Mouse (Mus musculus) right cerebral cortex, postnatal 4 days (tissue): ENCODE measurements around the gene Hdac10.
A peak's percentile ranks its signal among the peaks of the same experiment; 100 is the strongest.

ENCODE experiments used
- DNase-seq: peaks from one replicate; pipeline ENCODE4 v3.0.0-alpha.2; 2022

Hdac10 gene

DNA sequence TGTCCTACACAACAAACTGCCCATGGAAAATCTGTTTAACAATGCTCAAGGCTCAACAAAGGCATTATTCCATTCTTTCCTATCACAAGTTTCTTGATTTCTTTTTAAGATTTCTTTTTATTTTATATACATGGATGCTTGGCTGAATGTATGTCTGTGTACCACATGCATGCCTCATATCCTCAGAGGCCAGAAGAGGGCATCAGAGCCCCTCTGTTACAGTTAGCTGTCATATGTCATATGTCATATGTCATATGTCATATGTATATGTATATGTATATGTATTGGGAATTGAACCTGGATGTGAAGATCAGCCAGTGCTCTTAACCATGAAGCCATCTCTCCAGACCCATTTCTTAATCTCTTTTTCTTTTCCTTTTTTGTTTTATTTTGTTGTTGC, 10.5 kb downstream of the Hdac10 start:
- no peak for DNase-seq

DNA sequence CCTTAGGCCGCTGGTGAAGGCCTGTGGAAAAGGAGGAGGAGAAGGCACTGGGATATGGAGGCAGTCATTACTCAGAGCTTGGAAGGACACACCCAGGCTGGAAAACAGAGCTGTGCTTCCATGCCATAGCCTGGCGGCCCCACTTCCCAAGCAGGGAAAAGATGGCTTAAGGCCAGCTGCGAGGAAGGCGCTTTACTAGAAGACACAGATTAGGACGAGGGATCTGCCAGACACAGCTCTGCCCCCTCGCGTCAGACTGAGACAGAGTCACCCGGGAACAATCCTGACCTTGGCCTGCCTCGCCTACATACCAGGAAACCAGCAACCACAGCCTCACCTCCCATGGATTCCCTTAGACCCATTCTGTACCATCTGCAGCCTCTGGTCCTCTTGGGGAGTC, 18.4 kb downstream of the Hdac10 start:
- no peak for DNase-seq

DNA sequence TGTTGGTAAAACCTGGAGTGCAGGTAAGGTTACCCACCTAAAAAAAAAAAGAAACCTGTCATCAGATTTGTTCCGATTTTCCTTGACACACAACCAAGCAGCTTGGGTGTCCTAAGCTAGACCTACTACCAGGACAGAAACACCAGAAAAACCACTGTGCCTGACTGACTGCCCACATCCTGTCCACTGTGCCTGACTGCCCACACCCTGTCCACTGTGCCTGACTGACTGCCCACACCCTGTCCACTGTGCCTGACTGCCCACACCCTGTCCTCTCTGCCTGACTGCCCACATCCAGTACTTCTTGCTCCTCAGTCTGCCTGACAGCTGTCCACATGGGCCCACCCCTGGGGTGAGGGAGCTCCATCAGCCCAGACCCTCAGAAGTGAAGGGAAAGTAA, 21.5 kb downstream of the Hdac10 start:
- no peak for DNase-seq

DNA sequence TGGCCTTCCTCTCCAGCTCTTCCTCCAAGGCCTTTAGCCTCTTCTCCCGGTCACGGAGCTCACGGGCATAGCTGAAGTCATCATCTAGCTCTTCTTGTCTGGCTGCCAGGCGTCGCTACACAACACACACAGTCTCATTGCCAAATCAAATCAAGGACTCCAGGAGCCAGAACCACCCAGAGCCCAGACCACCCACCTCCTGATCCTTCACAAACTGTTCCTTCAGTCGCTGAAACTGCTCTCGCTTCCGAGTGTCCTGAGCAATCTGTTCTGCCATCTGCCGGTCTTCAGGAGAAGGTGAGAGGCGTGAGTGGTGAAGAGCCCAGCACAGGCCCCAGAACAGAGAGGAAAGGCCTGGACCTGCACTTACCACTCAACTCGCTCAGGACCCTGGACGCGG, 22.4 kb downstream of the Hdac10 start:
- DNase-seq = no peak

DNA sequence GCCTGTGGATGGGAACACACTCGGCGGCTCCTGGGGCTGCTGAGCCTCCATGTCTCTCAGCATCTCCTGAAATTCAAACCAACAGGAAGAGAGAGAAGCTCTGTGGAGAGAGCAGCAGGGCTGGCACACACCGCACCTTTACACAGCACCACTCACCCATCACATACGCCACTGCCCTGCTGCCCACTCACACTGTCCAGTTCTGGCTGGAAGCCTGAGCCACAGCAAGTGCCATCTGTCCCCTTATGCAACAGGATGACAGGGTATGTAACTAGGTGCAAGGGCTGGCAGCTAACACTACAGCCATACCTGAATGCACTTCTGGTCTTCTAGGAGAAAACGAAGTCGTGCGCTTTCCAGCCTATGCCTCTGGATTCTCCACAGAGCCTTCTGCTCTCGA, 24.1 kb downstream of the Hdac10 start:
- DNase-seq = no peak

DNA sequence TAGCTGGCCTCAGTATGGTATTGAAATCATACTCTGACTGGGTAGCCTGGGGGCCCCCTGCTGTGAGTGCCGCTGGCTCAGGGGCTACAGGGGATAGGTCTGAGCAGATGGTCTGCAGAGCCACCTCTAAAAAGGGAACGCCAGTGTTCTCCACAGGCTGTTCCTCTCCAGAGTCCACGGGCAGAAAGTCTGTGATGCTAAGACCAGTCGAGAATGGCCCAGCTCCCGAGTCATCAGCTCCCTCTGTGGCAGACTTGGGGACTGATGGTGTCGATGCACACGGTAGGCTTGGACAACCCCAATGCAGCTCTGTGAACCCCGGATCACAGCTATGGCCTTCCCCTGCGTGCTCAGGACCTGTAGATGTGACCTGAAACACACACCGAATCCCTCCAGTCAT, 24.6 kb downstream of the Hdac10 start:
- no peak for DNase-seq

DNA sequence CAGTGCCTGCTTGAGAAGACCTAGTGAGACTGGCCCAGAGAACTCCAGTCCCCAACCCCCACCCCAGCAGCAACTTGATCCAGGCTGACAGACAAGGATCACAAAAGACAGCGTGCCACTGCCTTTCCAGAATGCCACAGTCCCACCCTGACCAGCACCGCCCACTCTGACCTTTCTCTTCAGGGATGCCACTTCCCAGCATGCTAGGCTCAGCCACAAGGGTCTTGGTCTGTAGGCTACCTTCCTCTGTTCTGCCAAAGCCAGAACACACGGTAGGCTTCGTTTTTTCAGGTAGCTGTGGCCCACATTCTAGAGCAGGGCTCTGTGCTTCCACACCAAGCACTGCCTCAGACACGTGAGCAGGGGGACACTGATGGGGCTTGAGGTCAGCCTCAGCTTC, 25.9 kb downstream of the Hdac10 start:
- DNase-seq = no peak

DNA sequence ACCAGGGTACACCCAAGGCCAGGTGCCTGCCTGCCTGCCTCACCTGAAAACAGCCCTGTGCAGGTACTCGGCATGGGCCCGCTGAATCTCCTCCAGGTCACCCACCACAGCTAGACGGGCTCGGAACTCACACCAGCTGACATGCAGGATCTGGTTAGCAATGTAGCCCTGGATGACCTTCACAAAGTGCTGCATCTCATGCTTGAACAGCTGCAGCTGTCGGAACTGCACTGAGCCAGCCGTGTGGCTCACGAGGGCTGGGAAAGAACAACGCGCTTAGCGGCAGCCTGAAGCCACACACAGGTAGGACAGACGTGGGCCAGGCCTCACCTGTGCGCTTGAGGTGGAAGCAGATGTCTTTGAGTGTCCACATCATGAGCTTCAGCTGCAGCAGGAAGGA, 27.7 kb downstream of the Hdac10 start:
- no peak for DNase-seq

DNA sequence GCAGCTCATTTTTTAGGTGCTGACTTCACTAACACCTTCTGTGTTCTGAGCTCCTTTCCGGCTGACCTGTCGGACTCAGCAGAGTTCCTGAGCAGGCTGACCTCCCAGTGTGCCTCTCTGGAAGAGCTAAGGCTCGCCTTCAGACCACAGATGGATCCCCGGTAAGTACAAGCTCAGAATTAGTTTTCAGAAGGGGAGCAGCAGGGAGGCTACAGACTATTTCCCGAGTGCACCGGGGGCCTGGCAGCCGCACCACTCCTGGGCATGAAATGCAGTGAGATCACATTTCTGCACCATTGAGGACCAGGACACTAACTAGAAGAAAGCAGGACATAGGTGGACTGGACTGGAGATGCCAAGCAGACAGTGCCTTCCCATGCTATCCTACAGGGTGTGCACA, 29.9 kb downstream of the Hdac10 start:
- no peak for DNase-seq

DNA sequence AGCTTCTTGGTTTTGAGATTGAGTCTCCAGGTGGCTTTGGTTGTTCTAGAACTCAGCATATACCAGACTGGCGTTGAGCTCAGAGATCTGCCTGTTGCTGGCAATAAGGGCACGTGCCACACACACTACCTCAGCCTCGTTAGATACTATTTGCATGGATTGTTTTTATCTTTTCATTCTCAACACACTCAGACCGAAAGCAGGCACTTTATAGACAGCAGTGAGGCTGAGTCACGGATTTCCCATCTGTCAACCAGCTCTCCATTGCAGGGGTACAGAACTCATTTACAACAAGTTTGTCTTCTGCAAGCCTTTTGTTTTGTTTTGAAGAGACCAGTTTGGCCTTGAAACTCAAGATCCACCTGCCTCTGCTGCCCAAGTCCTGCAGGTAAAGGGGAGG, 31.1 kb downstream of the Hdac10 start:
- DNase-seq = no peak

DNA sequence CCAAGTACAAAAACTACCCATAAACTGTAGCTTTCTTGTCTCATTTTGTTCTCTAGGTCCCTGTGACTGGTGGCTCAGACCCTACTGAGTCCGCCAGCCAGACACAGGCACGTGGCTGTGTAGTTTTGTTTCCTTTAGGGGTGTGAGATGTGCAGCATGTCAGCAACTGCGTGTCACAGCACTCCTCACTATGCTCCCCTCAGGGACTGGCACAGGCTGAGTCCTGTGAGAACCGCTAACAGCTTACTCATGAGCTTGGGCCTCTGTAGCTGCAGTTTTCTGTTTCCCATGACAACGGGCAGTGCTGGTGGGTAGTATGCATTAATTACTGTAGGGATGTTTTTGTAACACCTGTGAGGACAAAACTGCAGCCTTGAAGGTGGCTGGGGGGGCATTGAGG, 36.3 kb downstream of the Hdac10 start:
- DNase-seq = no peak

DNA sequence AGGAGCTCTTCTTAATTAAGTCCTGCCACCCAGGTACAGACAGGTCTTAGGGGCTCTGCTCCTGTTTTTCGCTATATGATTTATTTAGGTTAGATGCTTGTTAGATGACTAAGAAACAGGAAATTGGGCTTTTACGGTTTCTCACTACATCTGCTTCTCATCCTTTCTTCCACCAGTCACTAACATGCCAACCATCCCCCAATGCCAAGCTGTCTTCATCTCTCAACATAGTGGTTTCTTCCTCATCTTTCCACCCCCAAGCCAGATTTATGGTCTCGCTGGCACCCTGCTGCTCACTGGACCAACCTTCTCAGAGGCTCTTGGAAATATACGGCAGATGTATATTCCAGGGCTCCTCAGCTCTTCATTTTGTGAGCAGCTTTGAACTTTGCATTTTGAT, 37.8 kb downstream of the Hdac10 start:
- DNase-seq = no peak

DNA sequence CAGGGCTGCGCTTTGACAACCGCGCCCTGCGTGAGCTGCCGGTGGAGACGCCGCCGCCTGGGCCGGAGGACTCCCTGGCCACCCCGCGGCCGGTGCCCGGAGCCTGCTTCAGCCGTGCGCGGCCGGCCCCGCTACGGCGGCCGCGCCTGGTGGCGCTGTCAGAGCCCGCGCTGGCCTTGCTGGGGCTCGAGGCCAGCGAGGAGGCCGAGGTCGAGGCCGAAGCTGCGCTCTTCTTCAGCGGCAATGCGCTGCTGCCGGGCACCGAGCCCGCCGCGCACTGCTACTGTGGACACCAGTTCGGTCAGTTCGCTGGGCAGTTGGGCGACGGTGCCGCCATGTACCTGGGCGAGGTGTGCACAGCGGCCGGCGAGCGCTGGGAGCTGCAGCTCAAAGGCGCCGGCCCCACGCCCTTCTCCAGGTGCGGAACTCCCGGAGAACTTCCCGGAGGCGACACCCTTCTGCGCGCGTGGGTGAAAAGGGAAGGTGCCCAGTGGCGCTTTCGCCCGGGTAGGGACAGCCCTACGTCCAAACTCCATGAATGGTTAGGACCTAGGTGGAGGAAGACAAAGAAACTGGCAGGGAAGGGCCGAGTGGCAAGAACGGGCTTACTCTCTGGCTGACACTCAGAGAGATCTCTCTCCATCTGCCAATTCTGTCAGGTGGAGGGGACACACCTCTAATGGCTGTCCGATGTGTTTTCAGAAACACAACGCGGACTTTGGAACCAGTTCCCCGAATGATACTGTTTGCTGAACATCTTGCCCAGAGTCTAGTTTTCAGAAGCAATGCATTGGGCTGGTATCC, 39.0 kb downstream of the Hdac10 start:
- DNase-seq = peak; percentile 39

DNA sequence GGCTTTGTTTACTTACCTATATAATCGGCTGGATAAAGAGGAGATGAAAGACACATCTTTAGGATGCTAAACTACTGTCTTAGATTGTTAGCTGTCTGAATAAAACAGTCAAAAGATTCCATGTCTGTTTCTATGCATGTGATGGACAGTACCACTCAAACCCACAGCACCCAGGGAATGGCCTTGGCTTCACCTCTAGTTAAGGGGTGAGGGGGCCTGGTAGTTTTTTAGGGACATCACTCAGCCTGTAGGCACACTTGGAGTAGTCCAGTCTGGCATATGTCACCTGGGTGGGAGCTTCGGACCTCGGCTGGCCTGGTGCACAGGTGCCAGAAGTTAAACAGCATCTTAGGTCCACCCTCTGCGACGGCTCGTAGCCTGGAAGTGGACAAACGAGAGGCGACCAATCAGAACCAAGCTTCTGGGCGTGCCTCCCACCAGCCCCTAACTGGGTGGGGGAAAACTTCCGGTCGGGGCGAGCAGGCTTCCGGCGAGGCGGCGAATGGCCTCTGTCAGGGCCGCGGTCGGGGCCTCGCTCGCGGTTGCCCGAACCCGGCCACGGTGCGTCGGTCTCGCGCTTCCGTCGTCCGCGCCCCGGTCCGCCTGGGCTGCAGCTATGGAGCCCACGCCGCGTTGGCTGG, 39.8 kb downstream of the Hdac10 start, which contains the start of gene Selenoo:
Gene Selenoo (plus strand): TSS at position 478 of the 641 bp plus-strand sequence.
- peak; percentile 86 for DNase-seq

DNA sequence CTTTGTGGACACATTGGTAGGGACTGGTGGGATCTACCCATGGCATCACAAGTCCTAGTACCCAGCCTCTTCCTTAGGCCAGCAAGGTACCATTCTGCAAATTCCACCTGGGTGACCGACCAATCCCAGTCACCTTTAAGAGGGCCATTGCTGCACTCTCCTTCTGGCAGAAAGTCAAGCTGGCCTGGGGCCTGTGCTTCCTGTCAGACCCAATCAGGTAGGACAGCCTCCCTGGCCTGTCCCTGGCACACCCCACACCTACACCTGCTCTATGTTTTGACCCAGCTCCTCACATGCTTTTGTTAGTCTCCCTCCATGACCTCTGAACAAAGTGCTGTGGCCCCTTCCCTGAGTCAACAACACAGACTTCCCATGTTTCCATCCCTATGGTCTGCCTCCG, 43.7 kb downstream of the Hdac10 start:
- DNase-seq = no peak

DNA sequence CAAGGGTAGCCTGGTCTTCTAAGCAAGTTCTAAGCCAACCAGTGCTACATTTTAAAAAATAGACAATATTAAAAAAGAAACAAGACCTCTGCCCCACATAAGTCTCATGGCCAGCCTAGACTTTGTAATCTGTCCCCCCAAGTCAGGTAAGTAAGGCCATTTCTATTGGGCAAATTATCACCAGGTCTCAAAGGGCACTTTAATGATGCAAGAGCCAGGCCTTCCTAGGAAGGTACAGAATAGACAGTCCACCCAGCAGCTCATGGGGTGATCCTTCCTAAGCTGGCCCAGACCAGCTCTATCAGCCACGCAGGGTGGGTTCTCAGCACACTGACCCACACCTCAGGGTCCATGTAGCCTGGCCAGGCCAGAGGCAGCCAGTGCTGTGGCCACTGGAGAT, 44.6 kb downstream of the Hdac10 start:
- DNase-seq = no peak

DNA sequence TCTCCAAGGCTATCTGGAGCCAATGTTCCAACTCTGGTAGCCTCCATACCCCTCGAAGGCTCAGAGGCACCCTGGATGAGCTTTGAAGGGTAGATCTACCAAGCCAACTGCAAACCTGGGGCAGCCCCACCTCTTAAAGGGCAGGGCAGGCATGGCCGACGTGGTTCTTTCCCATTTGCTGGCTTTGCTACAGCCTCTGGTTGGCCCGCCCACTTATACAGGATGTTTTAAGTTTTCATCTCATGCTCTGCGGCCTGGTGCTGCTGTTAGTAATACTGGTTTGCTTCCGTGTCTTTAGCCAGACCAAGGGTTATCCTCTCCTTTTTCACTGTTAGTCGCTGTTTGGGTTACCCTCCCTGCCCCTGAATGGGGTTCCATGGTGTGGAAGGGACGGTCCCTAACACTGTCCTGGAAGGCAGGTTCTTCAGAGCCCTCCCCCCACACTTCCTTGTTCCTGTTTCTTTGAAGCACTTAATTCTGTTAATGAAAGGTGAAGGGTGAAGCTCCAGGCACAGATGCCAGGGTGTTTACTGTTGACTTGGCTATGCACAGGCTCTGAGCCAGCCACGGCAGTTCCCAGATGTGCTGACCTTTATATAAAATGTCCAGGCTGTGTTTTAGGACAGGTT, 50.2 kb downstream of the Hdac10 start:
- no peak for DNase-seq

DNA sequence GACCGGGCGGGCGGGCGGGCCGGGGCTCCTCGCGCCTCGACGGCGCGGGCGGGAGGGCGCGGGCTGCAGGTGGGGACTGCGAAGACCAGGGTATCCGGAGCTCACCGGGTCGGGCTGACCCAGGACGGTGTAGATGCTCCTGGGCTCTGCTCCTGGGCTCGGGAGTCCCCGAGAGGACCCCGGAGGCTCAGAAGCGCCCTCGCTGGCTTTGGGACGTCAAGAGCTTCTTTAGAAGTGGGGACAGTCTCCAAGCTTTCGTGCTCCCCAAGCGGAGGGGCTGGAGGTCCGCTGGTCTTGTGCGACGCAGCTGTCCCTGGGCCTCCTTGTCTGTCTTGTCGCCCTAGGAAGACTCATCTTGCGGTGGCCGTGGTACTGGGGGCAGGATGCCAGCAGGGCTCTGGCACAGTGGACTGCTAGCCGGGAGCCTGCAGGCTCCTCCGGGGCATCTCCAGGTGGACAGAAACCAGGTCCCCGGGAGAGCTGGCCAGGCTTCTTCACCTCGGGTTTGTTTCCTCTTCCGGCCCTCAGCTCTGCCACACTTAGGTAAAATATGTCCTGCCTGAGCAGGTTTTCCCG, 52.3 kb downstream of the Hdac10 start:
- peak; percentile 61 for DNase-seq

DNA sequence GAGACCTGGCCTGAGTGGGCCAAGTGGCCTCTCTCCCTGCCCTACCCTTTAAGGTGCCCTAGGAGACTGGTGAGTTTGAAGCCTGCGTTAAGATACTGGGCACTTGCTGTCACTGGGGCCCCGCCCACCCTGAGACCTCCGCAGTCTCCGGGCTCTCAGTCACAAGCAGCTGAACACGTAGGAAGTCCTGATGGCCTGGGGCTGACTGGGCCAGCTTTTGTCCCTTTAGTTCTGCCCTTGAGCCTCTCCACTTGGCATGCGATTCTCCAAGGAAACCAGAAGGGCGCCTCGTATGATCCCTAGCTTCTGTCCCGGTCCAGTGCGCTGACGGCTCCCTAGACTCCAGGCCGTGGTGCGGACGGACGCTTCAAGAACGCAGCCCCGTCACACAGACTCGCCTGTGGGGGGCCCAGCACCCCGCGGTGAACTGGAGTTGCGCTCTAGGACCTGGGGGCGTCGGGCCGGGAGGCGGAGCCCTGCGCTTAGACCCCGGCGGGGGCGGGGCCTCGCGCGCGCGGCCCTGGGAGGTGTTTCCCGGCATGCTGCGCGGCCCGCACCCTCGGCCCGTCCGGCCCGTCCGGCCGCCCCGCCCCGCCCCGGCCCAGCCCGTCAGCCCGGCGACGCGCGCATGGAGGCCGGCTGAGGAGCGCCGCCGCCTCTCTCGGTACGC, 52.9 kb downstream of the Hdac10 start:
- peak; percentile 89 for DNase-seq

DNA sequence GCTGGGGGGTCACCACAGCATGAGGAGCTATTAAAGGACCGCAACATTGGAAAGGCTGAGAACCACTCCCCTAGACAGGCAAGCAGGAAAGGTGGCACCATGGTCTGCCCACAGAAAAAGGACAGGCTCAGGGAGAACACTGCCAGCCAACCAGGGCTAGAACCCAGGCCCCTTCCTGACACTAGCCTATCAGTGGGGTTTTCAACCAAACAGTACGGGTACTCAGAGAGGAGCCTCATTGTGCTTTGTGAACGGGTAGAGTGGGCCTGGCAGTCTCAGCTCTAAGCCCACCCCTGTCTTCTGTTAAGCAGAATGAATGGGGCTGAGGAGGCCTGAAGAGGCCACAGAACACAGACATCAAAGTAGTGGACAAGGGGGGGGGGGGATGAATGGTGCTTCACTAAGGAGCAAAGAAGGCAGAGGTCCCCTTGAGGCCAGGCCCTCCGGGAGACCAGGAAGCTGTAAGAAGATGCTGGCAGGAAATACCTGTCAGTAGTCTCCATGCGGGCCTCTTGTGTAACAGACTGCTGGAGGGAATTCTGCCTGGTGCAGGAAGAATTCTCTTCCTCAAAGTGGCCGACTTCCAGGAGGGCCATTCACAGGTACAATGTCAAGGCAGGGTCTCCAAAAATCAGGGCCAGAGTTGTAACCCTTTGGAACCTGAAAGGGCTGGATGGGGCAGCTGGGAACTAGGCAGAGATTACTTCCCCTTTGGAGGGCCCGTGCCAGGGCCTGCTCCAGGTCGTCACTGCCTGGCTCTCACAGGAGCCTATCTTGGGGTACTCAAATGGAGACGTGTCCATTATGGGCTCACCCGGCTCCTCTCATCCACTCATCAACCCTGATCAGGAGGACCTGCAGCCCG, 53.7 kb downstream of the Hdac10 start, which contains the start of gene Trabd:
Gene Trabd (plus strand): TSS at position 512 of the 865 bp plus-strand sequence.
- DNase-seq = no peak

DNA sequence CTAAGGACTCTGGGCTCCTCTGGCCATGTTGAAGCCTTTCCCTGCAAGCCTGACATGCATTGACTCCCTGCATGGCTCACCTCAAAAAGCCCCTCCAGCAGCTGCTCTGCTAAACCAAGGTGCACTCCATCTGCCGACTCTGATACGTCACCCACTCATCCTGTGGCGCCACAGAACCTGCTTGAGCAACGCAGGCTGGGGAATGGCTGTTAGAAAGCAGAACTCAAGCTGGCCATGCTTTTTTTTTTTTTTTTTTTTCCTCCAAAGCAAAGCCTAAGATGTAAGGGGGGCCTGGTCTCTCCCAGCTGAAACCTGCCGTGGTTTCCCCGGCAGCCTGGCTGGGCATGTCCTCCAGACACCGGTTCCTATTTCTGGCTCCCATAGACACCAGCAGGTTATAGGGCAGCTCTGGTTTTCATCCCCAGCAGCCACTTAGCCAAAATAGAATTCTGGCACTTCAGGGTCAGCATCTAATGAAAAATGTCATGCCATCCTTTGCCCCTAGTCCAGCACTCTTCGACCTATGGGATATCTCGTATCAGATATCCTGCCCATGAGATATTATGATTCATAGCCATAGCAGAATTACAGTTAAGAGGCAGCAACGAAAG, 54.4 kb downstream of the Hdac10 start:
- DNase-seq = no peak
